Mouse (Mus musculus): ENCODE data around the gene Psmb9. TPM values are rescaled to one million over a fixed set of nuclear protein-coding genes. Genes with fewer than 3 reads are reported as not detected.
"Not testable (repeated sequence)": the region's sequence is repeated elsewhere in the genome, so short reads cannot be mapped to it uniquely, and the experiment has no call there.

The Psmb9 gene
- polyA plus RNA-seq, 1 experiment from 2014 or later, result 0.80 TPM

- H3K27ac ChIP-seq (ENCODE audit: low read depth, low read length), result no peak overlapping the region
- DNase-seq (ENCODE audit: low spot score) (peak; percentile 30), ATAC-seq (ENCODE audit: insufficient read depth, low FRiP score, low TSS enrichment) (no peak)
- H3K9ac ChIP-seq (ENCODE audit: low read length), result no peak overlapping the region
- no peak overlapping the region for H3K4me3 ChIP-seq (ENCODE audit: low read depth, low read length)
- 4% methylated on average over 2 of the region's 2 CpGs for whole genome bisulfite sequencing
- no peaks in the 10 kb centered on the region for H3K27me3 ChIP-seq (ENCODE audit: control insufficient read depth, insufficient read depth, low read length)
- no peaks in the 10 kb centered on the region for H3K4me1 ChIP-seq (ENCODE audit: control insufficient read depth, insufficient read depth, low read length)
- H3K36me3 ChIP-seq (ENCODE audit: control insufficient read depth, insufficient read depth, low read length), result no peaks in the 10 kb centered on the region
- H3K9me3 ChIP-seq (ENCODE audit: control insufficient read depth, low read length), result 0 out of 2 replicates have a peak, but pooled peaks cover 2% of the 10 kb centered on the region
- H3K4me2 ChIP-seq (ENCODE audit: low read depth), result no peak overlapping the region
Measured at GRCm38 (mm10) chr17:34169279-34169678, 18.3 kb downstream of the Psmb9 start.

GRCm38 (mm10) chr17:34165033-34165730, 22.4 kb downstream of the Psmb9 start:
- Histone ChIP-seq H3K9me3 (ENCODE audit: control insufficient read depth, low read length) (0 out of 2 replicates have a peak, but pooled peaks cover 2% of the 10 kb centered on the region), H3K9ac (ENCODE audit: low read length) (no peak overlapping the region), H3K4me1 (ENCODE audit: control insufficient read depth, insufficient read depth, low read length) (no peaks in the 10 kb centered on the region), H3K4me3 (ENCODE audit: low read depth, low read length) (no peak overlapping the region), H3K36me3 (ENCODE audit: control insufficient read depth, insufficient read depth, low read length) (no peaks in the 10 kb centered on the region), H3K27ac (ENCODE audit: low read depth, low read length) (no peak overlapping the region), H3K27me3 (ENCODE audit: control insufficient read depth, insufficient read depth, low read length) (no peaks in the 10 kb centered on the region), H3K4me2 (ENCODE audit: low read depth) (no peak overlapping the region)
- no peak for DNase-seq (ENCODE audit: low spot score)
- ATAC-seq (ENCODE audit: insufficient read depth, low FRiP score, low TSS enrichment), result no peak
- whole genome bisulfite sequencing, result 86% methylated on average over 6 of the region's 6 CpGs

- H3K4me1 ChIP-seq (ENCODE audit: control insufficient read depth, insufficient read depth, low read length), result no peaks in the 10 kb centered on the region
- 0 out of 2 replicates have a peak, but pooled peaks cover 2% of the 10 kb centered on the region for H3K9me3 ChIP-seq (ENCODE audit: control insufficient read depth, low read length)
- 40% methylated on average over 9 of the region's 9 CpGs for WGBS
- no peak overlapping the region for H3K4me2 ChIP-seq (ENCODE audit: low read depth)
- ATAC-seq (ENCODE audit: insufficient read depth, low FRiP score, low TSS enrichment), result no peak
- no peaks in the 10 kb centered on the region for H3K27me3 ChIP-seq (ENCODE audit: control insufficient read depth, insufficient read depth, low read length)
- H3K27ac ChIP-seq (ENCODE audit: low read depth, low read length), result no peak overlapping the region
- no peaks in the 10 kb centered on the region for H3K36me3 ChIP-seq (ENCODE audit: control insufficient read depth, insufficient read depth, low read length)
- peak; percentile 22 for DNase-seq (ENCODE audit: low spot score)
- no peak overlapping the region for H3K9ac ChIP-seq (ENCODE audit: low read length)
- no peak overlapping the region for H3K4me3 ChIP-seq (ENCODE audit: low read depth, low read length)
Measured at GRCm38 (mm10) chr17:34164202-34164895, 23.2 kb downstream of the Psmb9 start.

- DNase-seq (ENCODE audit: low spot score), result no peak
- Histone ChIP-seq H3K9ac (ENCODE audit: low read length) (no peak overlapping the region), H3K4me2 (ENCODE audit: low read depth) (no peak overlapping the region), H3K27ac (ENCODE audit: low read depth, low read length) (no peak overlapping the region), H3K4me3 (ENCODE audit: low read depth, low read length) (no peak overlapping the region), H3K4me1 (ENCODE audit: control insufficient read depth, insufficient read depth, low read length) (no peaks in the 10 kb centered on the region), H3K9me3 (ENCODE audit: control insufficient read depth, low read length) (no peaks in the 10 kb centered on the region), H3K27me3 (ENCODE audit: control insufficient read depth, insufficient read depth, low read length) (no peaks in the 10 kb centered on the region), H3K36me3 (ENCODE audit: control insufficient read depth, insufficient read depth, low read length) (no peaks in the 10 kb centered on the region)
- ATAC-seq (ENCODE audit: insufficient read depth, low FRiP score, low TSS enrichment), result no peak
- WGBS, result 65% methylated on average over 5 of the region's 5 CpGs
Measured at GRCm38 (mm10) chr17:34155534-34155933, 32.0 kb downstream of the Psmb9 start.

GRCm38 (mm10) chr17:34152923-34153322, 34.6 kb downstream of the Psmb9 start, which contains the start of gene H2-DMb1:
Gene H2-DMb1, plus strand, starts transcription at chr17:34153072.
- H3K36me3 ChIP-seq (ENCODE audit: control insufficient read depth, insufficient read depth, low read length), result no peaks in the 10 kb centered on the region
- no peak within 1 kb of the TSS for H3K4me2 ChIP-seq (ENCODE audit: low read depth)
- H3K9ac ChIP-seq (ENCODE audit: low read length), result no peak within 1 kb of the TSS
- no peaks in the 10 kb centered on the region for H3K4me1 ChIP-seq (ENCODE audit: control insufficient read depth, insufficient read depth, low read length)
- H3K27ac ChIP-seq (ENCODE audit: low read depth, low read length), result no peak within 1 kb of the TSS
- no peak for DNase-seq (ENCODE audit: low spot score)
- H3K9me3 ChIP-seq (ENCODE audit: control insufficient read depth, low read length), result no peaks in the 10 kb centered on the region
- ATAC-seq (ENCODE audit: insufficient read depth, low FRiP score, low TSS enrichment), result no peak
- 67% methylated on average over 4 of the region's 4 CpGs for WGBS
- H3K27me3 ChIP-seq (ENCODE audit: control insufficient read depth, insufficient read depth, low read length), result no peaks in the 10 kb centered on the region
- no peak within 1 kb of the TSS for H3K4me3 ChIP-seq (ENCODE audit: low read depth, low read length)

GRCm38 (mm10) chr17:34144960-34145371, 42.6 kb downstream of the Psmb9 start:
- Histone ChIP-seq H3K27ac (ENCODE audit: low read depth, low read length) (no peak overlapping the region), H3K4me2 (ENCODE audit: low read depth) (no peak overlapping the region), H3K4me1 (ENCODE audit: control insufficient read depth, insufficient read depth, low read length) (no peaks in the 10 kb centered on the region), H3K36me3 (ENCODE audit: control insufficient read depth, insufficient read depth, low read length) (no peaks in the 10 kb centered on the region), H3K27me3 (ENCODE audit: control insufficient read depth, insufficient read depth, low read length) (peaks cover 6% of the 10 kb centered on the region; the same call in 1 of the 2 replicates), H3K9me3 (ENCODE audit: control insufficient read depth, low read length) (no peaks in the 10 kb centered on the region), H3K9ac (ENCODE audit: low read length) (no peak overlapping the region), H3K4me3 (ENCODE audit: low read depth, low read length) (no peak overlapping the region)
- WGBS, result 78% methylated on average over 3 of the region's 3 CpGs
- DNase-seq (ENCODE audit: low spot score) (no peak), ATAC-seq (ENCODE audit: insufficient read depth, low FRiP score, low TSS enrichment) (no peak)

- H3K36me3 ChIP-seq (ENCODE audit: control insufficient read depth, insufficient read depth, low read length); H3K9me3 ChIP-seq (ENCODE audit: control insufficient read depth, low read length); DNase-seq (ENCODE audit: low spot score); H3K4me1 ChIP-seq (ENCODE audit: control insufficient read depth, insufficient read depth, low read length); H3K27ac ChIP-seq (ENCODE audit: low read depth, low read length); ATAC-seq (ENCODE audit: insufficient read depth, low FRiP score, low TSS enrichment); H3K9ac ChIP-seq (ENCODE audit: low read length); H3K4me3 ChIP-seq (ENCODE audit: low read depth, low read length); H3K4me2 ChIP-seq (ENCODE audit: low read depth): not testable (repeated sequence)
- peaks cover 11% of the 10 kb centered on the region for H3K27me3 ChIP-seq (ENCODE audit: control insufficient read depth, insufficient read depth, low read length)
- 83% methylated on average over 3 of the region's 4 CpGs for WGBS
Measured at GRCm38 (mm10) chr17:34144221-34144620, 43.3 kb downstream of the Psmb9 start.

- Histone ChIP-seq H3K9me3 (ENCODE audit: control insufficient read depth, low read length) (no peaks in the 10 kb centered on the region), H3K4me1 (ENCODE audit: control insufficient read depth, insufficient read depth, low read length) (no peaks in the 10 kb centered on the region), H3K4me2 (ENCODE audit: low read depth) (no peak overlapping the region), H3K36me3 (ENCODE audit: control insufficient read depth, insufficient read depth, low read length) (no peaks in the 10 kb centered on the region), H3K9ac (ENCODE audit: low read length) (no peak overlapping the region), H3K27me3 (ENCODE audit: control insufficient read depth, insufficient read depth, low read length) (peaks cover 18% of the 10 kb centered on the region), H3K4me3 (ENCODE audit: low read depth, low read length) (no peak overlapping the region), H3K27ac (ENCODE audit: low read depth, low read length) (no peak overlapping the region)
- 74% methylated on average over 5 of the region's 5 CpGs for WGBS
- ATAC-seq (ENCODE audit: insufficient read depth, low FRiP score, low TSS enrichment) (no peak), DNase-seq (ENCODE audit: low spot score) (no peak)
Measured at GRCm38 (mm10) chr17:34143461-34143860, 44.1 kb downstream of the Psmb9 start.

GRCm38 (mm10) chr17:34143033-34143432, 44.5 kb downstream of the Psmb9 start, which contains the start of gene H2-DMb2:
Gene H2-DMb2, plus strand, starts transcription at chr17:34143307.
- H3K36me3 ChIP-seq (ENCODE audit: control insufficient read depth, insufficient read depth, low read length), result no peaks in the 10 kb centered on the region
- 45% methylated on average over 7 of the region's 7 CpGs for WGBS
- peaks cover 22% of the 10 kb centered on the region for H3K27me3 ChIP-seq (ENCODE audit: control insufficient read depth, insufficient read depth, low read length)
- no peak within 1 kb of the TSS for H3K4me3 ChIP-seq (ENCODE audit: low read depth, low read length)
- no peaks in the 10 kb centered on the region for H3K4me1 ChIP-seq (ENCODE audit: control insufficient read depth, insufficient read depth, low read length)
- H3K27ac ChIP-seq (ENCODE audit: low read depth, low read length), result no peak within 1 kb of the TSS
- H3K9ac ChIP-seq (ENCODE audit: low read length), result no peak within 1 kb of the TSS
- no peaks in the 10 kb centered on the region for H3K9me3 ChIP-seq (ENCODE audit: control insufficient read depth, low read length)
- ATAC-seq (ENCODE audit: insufficient read depth, low FRiP score, low TSS enrichment) (no peak), DNase-seq (ENCODE audit: low spot score) (no peak)
- H3K4me2 ChIP-seq (ENCODE audit: low read depth), result no peak within 1 kb of the TSS

All from neural tube, embryonic 11.5 days (tissue).